Mouse (Mus musculus): ENCODE measurements at regions not wholly inside any gene's neighbourhood (a gene's known extent, or its start where the extent isn't known, plus 50 kb on each side); places are given as distances from the start of the nearest gene placed in this dataset.

DNA sequence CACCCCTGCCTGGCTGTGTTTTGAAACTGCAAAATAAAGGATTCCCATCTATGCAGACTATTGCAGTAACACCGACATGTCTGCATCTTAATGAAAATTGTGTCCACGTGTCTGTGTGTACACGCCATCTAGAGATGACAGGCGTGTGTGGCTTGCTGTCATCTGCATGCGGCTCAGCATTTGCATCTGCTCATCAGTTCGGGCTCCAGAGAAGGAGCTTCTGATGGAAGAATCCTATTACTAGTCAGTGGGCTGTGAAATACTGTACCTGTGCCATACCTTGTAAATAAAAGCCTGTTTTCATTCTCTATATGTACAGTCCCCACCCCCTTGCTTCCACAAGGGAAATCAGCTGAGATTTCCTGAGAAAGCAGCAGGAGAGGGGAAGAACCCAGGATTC, 92.7 kb upstream of the Kirrel3 start:
- Histone ChIP-seq H3K27me3 (no peaks in the 10 kb centered on the region), H3K9ac (no peak overlapping the region), H3K4me2 (no peak overlapping the region), H3K4me1 (0 out of 2 replicates have a peak, but pooled peaks cover 6% of the 10 kb centered on the region), H3K9me3 (no peaks in the 10 kb centered on the region), H3K36me3 (no peaks in the 10 kb centered on the region), H3K4me3 (no peak overlapping the region), H3K27ac (no peak overlapping the region)
- no peak for ATAC-seq (ENCODE audit: borderline replicate concordance, extremely low read depth, low FRiP score, low TSS enrichment)
- WGBS: 29% methylated on average over 6 of the region's 6 CpGs

DNA sequence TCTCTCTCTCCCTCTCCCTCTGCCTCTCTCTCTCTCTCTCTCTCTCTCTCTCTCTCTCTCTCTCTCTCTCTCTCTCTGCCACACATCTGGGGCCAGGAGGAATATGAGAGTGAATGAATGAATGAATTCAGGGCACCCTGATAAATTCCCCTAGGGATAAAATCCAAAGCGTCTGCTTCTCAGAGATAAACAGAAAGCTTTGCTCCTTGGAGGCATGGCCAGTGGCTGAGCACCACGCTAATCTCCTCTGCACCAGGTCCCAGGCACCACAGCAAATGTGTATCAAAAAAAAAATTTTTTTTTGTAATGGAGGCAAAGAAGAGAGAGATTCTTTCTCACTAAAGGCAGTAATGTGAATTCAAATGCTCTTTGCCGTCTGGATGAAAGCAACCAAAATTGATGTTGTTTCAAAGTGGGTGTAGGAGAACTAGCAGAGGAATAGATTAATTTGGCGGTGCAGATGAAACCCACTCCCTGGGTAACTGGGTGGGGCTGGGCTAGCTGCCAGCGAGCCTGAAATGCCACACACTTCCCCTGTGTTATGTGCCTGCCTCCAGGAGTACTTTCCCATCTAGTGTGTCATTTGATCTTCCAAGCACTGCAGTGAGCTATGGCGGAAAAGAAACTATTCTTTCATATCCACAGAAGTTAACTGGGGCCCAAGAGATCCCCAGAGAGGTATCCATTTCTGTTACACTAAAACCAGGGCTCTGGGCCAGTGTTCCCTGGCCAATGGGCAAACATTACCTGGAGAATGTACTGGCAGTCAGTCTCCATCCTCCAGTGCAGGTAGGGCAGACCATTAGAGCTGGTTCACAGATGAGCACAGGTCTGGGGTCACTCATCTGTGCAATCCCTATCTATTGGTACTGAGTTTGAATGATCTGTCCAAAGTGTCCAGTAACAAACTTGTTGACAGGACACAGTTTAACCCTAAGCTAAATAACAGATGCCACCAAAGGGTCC, 89.6 kb upstream of the Kirrel3 start:
- ATAC-seq (ENCODE audit: borderline replicate concordance, extremely low read depth, low FRiP score, low TSS enrichment): no peak
- Histone ChIP-seq H3K27me3 (no peaks in the 10 kb centered on the region), H3K4me1 (0 out of 2 replicates have a peak, but pooled peaks cover 6% of the 10 kb centered on the region), H3K9ac (no peak overlapping the region), H3K4me2 (no peak overlapping the region), H3K36me3 (no peaks in the 10 kb centered on the region), H3K4me3 (no peak overlapping the region), H3K27ac (no peak overlapping the region), H3K9me3 (no peaks in the 10 kb centered on the region)
- 17% methylated on average over 6 of the region's 6 CpGs for WGBS

DNA sequence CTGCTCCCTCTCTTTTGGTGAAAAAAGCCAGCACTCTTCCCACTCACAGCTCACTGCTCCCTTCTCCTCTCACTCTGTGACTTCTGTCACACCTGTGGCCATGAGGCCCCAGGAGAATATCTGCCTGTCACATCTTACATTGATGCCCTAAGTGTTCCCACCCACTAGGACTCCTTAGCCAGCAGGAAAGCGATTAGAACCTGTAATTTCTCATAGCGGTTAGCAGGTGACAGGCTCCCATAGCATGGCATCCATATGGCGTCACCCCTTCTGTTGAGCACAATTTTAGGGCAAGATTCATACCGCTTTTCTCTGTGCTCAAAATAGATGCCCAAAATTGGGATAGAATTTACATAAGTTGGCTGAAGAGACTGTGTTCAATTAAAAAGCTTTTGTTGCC, 74.0 kb upstream of the Kirrel3 start:
- no peak for ATAC-seq (ENCODE audit: borderline replicate concordance, extremely low read depth, low FRiP score, low TSS enrichment)
- 78% methylated on average over 4 of the region's 4 CpGs for WGBS
- no peaks in the 10 kb centered on the region for H3K27me3 ChIP-seq
- H3K4me2 ChIP-seq: no peak overlapping the region
- no peaks in the 10 kb centered on the region for H3K4me1 ChIP-seq
- H3K9me3 ChIP-seq: no peaks in the 10 kb centered on the region
- H3K27ac ChIP-seq: no peak overlapping the region
- no peak overlapping the region for H3K9ac ChIP-seq
- no peak overlapping the region for H3K4me3 ChIP-seq
- no peaks in the 10 kb centered on the region for H3K36me3 ChIP-seq

DNA sequence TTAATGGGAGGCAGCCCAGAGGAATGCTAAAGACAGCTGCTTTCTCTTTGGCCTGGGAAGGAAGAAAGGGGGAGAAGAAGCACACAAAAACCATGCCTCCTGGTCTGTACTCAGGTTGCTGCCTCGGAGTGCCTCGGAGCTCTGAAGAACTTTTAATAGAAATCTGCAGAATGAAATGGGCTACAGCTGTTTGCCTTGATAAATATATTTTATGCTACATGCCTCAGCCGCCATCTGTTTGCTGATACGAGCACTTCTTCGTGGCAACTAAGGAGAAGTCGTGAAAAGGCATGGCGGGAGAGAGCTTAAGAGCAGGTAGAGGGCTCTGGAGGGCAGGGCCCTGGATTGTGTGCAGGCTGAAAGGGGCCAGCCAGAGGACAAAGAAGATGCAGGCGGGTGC, 69.5 kb upstream of the Kirrel3 start:
- no peak for ATAC-seq (ENCODE audit: borderline replicate concordance, extremely low read depth, low FRiP score, low TSS enrichment)
- H3K4me1 ChIP-seq: no peaks in the 10 kb centered on the region
- no peak overlapping the region for H3K4me3 ChIP-seq
- H3K9ac ChIP-seq: no peak overlapping the region
- WGBS: 74% methylated on average over 8 of the region's 8 CpGs
- no peaks in the 10 kb centered on the region for H3K9me3 ChIP-seq
- H3K27me3 ChIP-seq: no peaks in the 10 kb centered on the region
- no peaks in the 10 kb centered on the region for H3K36me3 ChIP-seq
- H3K4me2 ChIP-seq: no peak overlapping the region
- no peak overlapping the region for H3K27ac ChIP-seq

DNA sequence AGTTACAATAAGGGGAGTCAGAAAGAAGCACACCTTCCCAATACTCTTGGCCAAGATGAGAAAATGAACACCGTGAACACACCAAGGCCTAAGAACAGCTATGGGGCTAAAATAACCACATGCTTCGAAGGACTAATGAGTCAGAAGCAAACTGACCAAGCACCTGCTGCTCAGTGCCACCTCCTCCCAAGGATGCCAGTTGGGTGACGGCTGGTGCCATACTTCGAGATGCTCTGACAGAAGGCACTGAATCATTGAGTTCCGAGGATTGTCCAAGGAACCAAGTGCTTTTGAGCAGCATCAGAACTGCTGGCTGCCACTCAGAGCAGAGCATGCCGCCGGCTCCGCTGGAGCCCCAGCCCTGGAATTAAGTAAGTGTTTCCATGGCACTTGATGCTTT, 67.6 kb upstream of the Kirrel3 start:
- H3K9ac ChIP-seq: no peak overlapping the region
- no peak overlapping the region for H3K4me3 ChIP-seq
- no peak overlapping the region for H3K27ac ChIP-seq
- H3K36me3 ChIP-seq: no peaks in the 10 kb centered on the region
- 85% methylated on average over 8 of the region's 8 CpGs for WGBS
- ATAC-seq (ENCODE audit: borderline replicate concordance, extremely low read depth, low FRiP score, low TSS enrichment): no peak
- H3K4me2 ChIP-seq: no peak overlapping the region
- no peaks in the 10 kb centered on the region for H3K27me3 ChIP-seq
- no peaks in the 10 kb centered on the region for H3K9me3 ChIP-seq
- H3K4me1 ChIP-seq: no peaks in the 10 kb centered on the region

DNA sequence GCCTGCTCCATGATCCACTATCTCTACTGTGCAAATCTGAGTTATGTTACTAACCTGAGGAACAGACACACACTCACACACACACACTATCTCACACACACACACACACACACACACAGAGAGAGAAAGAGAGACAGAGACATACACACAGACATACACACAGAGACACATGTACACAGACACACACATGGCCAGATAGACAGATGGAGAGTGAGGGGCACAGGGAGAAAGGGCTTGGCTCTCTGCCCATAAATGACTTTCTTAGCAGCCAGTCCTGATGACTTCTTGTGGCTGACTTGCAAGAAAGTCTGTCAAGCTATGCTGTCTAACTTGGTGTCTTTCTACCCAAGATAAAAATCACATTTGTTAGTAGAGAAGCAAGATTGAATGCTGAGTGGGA, 63.7 kb upstream of the Kirrel3 start:
- Histone ChIP-seq H3K9ac (no peak overlapping the region), H3K27me3 (no peaks in the 10 kb centered on the region), H3K4me3 (no peak overlapping the region), H3K36me3 (no peaks in the 10 kb centered on the region), H3K9me3 (no peaks in the 10 kb centered on the region), H3K4me2 (no peak overlapping the region), H3K27ac (no peak overlapping the region), H3K4me1 (peaks cover 6% of the 10 kb centered on the region)
- no peak for ATAC-seq (ENCODE audit: borderline replicate concordance, extremely low read depth, low FRiP score, low TSS enrichment)

DNA sequence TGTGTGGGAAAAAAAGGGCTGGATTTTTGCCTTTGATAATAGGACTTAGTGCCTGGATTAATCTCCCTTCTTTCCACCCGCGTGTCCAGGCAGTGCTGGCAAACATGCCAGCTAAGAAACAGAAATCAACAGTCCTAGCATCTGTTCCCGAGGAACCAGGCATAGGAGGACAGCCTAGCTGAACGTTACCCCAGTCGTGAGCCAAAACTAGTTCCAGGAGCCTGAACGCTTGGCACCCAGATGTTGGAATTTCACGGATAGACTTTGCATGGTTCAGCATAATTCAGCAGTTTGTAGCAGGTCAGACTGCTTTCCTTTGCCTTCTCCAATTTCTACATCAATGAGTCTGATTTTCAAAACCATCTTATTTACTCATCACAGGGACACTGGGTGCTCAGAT, 62.6 kb upstream of the Kirrel3 start:
- Histone ChIP-seq H3K36me3 (no peaks in the 10 kb centered on the region), H3K4me3 (no peak overlapping the region), H3K9ac (no peak overlapping the region), H3K4me2 (no peak overlapping the region), H3K9me3 (no peaks in the 10 kb centered on the region), H3K27me3 (no peaks in the 10 kb centered on the region), H3K27ac (no peak overlapping the region), H3K4me1 (peaks cover 15% of the 10 kb centered on the region)
- WGBS: 68% methylated on average over 7 of the region's 7 CpGs
- ATAC-seq (ENCODE audit: borderline replicate concordance, extremely low read depth, low FRiP score, low TSS enrichment): no peak

DNA sequence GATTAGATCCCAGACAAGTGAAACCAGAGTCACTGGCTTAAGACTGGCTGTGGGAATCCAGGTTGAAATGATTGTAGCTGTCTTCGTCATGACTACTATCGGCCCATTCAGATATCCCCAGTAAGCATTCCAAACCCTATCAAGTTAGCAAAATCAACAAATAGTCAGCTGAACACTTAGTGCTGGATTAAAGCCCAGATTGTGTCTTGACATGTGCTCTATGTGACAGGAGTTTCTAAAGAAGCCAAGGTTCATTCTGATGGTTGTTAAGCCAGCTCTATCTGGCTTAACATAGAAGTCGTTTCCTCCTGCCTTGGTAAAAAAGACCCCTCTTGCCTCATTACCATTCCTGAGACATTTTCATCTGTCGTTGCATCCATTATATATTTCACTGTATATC, 59.1 kb upstream of the Kirrel3 start:
- H3K4me1 ChIP-seq: peaks cover 16% of the 10 kb centered on the region
- no peaks in the 10 kb centered on the region for H3K27me3 ChIP-seq
- H3K27ac ChIP-seq: no peak overlapping the region
- no peak overlapping the region for H3K9ac ChIP-seq
- no peak for ATAC-seq (ENCODE audit: borderline replicate concordance, extremely low read depth, low FRiP score, low TSS enrichment)
- H3K4me2 ChIP-seq: no peak overlapping the region
- no peak overlapping the region for H3K4me3 ChIP-seq
- WGBS: 34% methylated on average over 4 of the region's 4 CpGs
- no peaks in the 10 kb centered on the region for H3K36me3 ChIP-seq
- no peaks in the 10 kb centered on the region for H3K9me3 ChIP-seq

DNA sequence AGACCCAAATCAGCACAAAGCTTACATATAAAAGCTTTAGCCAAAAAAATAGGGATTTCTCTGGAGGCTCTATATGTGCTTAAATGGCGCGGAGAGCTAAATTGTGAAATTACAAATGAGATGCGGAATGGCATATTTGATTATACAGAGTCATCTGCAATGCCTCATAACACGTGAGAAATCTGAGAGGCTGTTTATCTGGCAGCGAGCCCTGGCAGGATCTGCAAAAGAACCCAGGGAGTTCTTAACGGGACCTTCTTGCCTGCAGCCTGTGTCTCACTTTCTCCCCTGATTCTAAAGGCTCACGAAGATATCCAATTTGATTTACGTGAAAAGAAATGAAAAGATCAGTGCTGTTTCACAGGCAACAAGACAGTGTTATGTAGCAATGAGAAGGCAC, 58.0 kb upstream of the Kirrel3 start:
- no peak overlapping the region for H3K4me3 ChIP-seq
- no peaks in the 10 kb centered on the region for H3K36me3 ChIP-seq
- ATAC-seq (ENCODE audit: borderline replicate concordance, extremely low read depth, low FRiP score, low TSS enrichment): no peak
- no peaks in the 10 kb centered on the region for H3K9me3 ChIP-seq
- peaks cover 16% of the 10 kb centered on the region for H3K4me1 ChIP-seq
- no peak overlapping the region for H3K9ac ChIP-seq
- H3K27ac ChIP-seq: no peak overlapping the region
- H3K4me2 ChIP-seq: no peak overlapping the region
- H3K27me3 ChIP-seq: no peaks in the 10 kb centered on the region
- 40% methylated on average over 8 of the region's 8 CpGs for WGBS
